Mouse (Mus musculus) spleen, adult 2 months (tissue): ENCODE measurements at regions not wholly inside any gene's neighbourhood (a gene's known extent, or its start where the extent isn't known, plus 50 kb on each side); places are given as distances from the start of the nearest gene placed in this dataset.

ENCODE experiments used
- CTCF ChIP-seq: fragments of 200-500 bp; IDR thresholded peaks from 2 replicates; pipeline ENCODE4 v1.5.1; 2011; ENCODE audit warnings: mild to moderate bottlenecking, inconsistent platforms; ENCODE audit not compliant: insufficient read depth, insufficient read length, insufficient replicate concordance; ENCODE audit errors: extremely low read depth
- POLR2A ChIP-seq: fragments of 200-500 bp; IDR thresholded peaks from 2 replicates; pipeline ENCODE4 v1.6.1; 2011; ENCODE audit warnings: low read depth, low read length, inconsistent platforms

DNA sequence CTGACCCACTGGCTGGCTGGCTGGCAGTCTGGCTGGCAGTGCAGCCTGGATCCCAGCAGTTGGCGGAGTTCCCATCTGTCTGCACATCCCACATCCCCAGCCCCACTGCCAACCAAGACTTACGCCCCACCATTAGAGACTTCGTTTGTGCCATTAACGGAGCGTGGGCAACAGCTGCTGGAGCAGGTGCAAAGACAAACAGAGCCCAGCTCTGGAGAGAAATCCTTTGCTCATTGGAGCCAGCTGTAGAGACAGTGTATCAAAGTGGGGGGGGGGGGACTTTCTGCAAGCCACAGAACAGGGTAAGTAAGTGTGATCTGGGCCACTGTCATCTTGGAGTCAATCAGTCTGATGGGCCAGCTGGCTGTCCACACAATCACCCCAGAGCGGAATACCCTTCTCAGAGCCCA is 52.3 kb downstream of the Rplp1 start:
- TF ChIP-seq POLR2A (no peak), CTCF (no peak)
